Mouse (Mus musculus): ENCODE results near the gene Gm42420. TPM values are rescaled to one million over a fixed set of nuclear protein-coding genes. Genes with fewer than 3 reads are reported as not detected.
A peak's percentile ranks its signal among the peaks of the same experiment; 100 is the strongest.

Gm42420 gene
- total RNA-seq, 2 experiments from 2014 or later = not detected

DNA sequence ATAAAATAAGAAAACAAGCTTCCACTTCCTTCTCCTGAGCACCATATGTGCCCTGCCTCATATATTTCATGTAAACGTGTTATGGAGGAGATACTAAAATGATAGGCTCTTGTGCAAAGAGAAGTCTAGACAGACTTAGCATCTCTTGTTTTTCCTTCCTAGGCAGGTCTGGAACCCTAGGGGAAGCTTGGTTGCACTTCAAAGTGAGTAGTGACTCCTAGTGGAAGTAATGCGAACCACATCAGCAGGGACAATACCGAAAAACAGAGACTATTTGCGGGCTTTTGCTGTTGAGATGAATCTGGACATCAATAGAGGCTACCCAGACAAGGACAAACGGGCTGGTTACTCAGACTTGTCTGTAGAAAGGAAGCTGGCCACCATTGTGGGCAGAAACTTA lies 18.0 kb upstream of the Gm42420 start:
- intact Hi-C loops (cut with DNase I; ENCODE audit: low total_unique reads) = no loop called here
- no peak for DNase-seq

DNA sequence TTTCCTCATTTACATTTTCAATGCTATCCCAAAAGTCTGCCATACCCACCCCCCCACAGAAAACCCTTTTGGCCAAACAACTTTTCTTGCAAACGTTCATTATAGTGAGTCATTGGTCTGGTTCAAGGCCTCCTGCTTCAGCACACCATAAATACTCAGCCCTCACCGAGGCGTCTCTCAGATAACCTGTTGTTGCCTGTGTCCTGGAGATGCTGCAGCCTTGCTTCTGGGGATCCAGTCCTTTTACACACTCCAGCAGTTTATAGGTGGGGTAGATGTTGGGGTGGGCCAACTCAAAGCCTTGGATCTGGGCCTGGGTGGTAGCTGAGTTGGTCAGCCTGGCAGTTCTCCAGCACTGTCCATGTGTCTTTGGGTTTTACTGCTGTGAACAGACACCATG lies 15.1 kb upstream of the Gm42420 start:
- intact Hi-C loops (cut with DNase I; ENCODE audit: low total_unique reads) = no loop called here
- no peak for DNase-seq

DNA sequence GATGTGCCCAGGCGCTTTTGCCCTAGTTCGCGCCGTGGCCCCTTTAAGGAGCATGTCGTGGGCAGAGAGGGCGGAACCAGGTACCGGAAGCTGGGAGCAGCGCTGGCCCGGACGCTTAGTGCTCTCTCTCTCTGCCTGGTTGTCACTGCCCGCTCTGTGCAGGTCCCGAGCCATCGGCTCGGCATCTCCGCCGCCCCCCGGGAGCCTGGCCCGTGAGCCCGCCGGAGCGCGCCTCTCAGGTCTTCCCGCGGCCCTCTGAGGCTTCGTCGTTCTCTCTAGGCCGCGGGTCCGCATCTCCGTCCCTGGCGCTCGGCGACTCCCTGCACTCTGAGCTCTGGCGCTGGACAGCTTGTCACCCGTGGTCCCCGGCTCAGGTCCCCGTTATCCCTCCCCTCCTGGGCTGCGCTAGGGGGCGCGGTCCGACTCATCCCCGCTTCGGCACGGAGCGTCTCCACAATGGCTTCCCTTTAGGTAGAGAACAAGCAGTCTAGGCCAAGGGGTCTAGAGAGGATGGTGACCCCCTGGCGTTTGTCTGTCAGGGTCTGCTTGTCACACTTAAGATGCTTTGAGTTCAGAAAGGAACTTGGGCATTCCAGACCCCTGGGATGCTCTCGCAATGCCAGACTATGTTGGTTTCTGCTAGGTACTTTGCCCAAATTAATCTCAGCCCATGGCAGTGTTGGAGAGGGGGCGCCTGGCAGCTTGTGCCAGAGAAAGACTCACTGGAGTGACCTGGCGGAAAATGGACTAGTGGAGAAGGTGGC lies 11.6 kb upstream of the Gm42420 start, which contains the start of gene Adck2:
Adck2 (plus strand) TSS at position 83 of the 764 bp plus-strand sequence.
- DNase-seq = peak; percentile 78
- intact Hi-C loops (cut with DNase I; ENCODE audit: low total_unique reads) = no loop called here

DNA sequence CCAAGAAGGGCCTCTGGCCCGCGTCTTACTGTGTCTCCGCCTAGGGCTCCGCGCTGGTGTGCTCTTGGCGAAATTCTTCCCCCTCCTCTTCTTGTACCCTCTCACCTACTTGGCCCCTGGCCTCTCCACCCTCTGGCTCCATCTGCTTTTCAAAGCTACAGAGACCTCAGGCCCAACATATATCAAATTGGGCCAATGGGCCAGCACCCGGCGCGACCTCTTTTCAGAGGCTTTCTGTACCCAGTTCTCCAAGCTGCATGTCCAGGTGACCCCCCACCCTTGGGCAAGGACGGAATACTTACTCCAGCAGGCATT lies 11.0 kb upstream of the Gm42420 start:
- intact Hi-C loops (cut with DNase I; ENCODE audit: low total_unique reads) = no loop called here

DNA sequence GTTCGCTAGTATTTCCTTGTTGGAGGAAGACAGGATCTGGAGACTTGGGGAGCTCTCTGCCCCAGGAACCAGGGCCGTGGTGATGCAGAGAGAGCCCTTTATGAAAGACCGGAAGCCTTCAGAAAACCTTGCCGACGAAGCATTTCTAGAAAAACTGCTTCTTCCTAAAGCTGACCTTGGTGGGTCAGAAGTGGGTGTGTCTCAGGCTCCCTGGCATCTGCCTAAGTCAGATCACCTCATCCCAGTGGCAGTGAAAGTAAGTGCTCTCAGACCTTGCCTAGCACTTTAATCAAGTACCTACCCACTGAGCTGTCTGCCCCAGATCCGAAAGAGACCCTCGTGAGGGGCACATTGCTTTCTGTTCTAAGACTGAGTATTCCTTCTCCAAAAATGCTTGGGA lies 10.6 kb upstream of the Gm42420 start:
- DNase-seq = no peak
- intact Hi-C loops (cut with DNase I; ENCODE audit: low total_unique reads) = no loop called here

More for the DNA sequence above, 11.0 kb upstream of the Gm42420 start:
- DNase-seq = no peak

DNA sequence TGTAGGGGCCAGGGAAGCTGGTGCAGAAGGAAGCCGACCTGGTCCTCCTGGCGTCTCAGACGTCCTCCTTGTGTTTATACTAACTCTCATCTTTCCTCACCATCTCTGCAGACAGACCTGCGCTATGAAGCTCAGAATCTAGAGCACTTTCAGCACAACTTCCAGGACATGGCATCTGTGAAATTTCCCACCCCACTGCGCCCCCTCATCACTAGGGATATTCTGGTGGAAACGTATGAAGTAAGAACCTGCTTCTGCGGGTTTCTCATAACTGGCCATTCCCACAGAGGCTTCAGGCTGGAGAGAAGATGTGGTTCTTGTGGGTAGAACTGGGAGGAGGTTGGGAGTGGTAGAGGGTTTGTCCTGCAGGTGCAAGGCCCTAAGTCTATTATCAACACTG lies 6.0 kb upstream of the Gm42420 start:
- intact Hi-C loops (cut with DNase I; ENCODE audit: low total_unique reads) = no loop called here
- DNase-seq = no peak

DNA sequence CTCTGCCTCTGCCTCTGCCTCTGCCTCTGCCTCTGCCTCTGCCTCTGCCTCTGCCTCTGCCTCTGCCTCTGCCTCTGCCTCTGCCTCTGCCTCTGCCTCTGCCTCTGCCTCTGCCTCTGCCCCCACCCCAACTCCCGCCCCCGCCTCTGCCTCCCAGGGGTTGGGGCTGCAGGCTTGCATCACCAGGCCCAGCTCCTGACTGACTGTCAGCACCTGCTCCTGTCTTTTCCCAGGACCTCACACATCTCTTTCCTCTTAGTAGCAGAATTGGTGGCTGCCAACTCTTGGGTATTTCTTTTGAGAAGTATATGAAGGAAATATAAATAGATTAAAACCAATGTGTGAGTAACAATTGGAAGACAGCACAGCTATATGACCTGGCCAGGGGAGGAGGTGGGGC lies 5.0 kb upstream of the Gm42420 start:
- intact Hi-C loops (cut with DNase I; ENCODE audit: low total_unique reads) = no loop called here
- no peak for DNase-seq

DNA sequence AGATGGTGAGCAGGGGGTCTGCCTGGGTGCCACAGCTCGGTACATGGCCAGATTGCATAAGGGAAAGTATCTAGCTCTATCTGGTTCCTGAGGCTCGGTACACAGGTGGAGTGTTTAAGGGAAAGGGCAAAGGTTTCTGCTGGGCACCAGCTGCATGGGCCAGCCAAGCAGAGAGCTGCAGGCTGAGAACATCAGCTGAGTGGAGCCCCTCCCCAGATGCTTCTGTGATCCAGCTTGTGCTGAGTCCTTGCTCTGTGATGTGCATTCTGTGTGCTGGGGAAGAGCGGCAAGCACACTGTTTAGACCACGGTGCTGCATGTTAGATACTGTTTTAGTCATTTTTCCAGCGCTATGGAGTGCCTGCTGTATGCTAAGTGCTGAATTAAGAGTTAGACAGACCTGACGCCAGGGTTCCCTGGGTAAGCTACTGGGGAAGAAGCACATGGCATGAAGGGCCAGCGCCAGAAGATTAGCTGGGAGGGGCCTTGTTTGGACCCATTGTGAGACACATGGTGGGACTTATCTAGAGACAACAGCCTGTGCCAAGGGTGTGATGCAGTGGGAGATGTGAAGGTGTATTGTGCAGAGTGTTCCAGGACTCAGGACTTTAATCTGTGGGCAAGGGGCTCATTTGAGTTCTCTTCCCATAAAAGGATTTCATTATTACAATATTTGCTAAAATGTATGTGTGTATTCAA lies 4.3 kb upstream of the Gm42420 start:
- DNase-seq = no peak
- intact Hi-C loops (cut with DNase I; ENCODE audit: low total_unique reads) = no loop called here

DNA sequence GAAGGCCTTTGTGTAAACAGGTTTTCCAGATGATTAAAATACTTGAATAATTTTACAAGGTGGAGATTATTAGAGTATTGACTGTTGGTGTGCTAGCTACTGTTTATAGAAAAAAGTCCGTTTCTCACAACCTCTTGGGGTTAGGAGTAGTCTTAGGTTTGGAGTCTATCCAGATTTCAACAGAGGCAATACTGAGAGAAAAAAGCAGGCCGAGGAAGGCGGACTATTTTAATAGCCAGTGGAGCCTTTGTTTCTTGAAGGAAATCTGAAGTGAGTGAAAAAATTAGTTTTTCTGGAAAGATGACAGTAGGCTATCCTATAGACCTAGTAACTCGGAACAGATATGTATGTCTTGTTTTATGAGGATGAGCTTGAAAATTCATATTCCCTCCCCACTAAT lies 5.9 kb downstream of the Gm42420 start:
- DNase-seq = no peak
- intact Hi-C loops (cut with DNase I; ENCODE audit: low total_unique reads) = no loop called here

DNA sequence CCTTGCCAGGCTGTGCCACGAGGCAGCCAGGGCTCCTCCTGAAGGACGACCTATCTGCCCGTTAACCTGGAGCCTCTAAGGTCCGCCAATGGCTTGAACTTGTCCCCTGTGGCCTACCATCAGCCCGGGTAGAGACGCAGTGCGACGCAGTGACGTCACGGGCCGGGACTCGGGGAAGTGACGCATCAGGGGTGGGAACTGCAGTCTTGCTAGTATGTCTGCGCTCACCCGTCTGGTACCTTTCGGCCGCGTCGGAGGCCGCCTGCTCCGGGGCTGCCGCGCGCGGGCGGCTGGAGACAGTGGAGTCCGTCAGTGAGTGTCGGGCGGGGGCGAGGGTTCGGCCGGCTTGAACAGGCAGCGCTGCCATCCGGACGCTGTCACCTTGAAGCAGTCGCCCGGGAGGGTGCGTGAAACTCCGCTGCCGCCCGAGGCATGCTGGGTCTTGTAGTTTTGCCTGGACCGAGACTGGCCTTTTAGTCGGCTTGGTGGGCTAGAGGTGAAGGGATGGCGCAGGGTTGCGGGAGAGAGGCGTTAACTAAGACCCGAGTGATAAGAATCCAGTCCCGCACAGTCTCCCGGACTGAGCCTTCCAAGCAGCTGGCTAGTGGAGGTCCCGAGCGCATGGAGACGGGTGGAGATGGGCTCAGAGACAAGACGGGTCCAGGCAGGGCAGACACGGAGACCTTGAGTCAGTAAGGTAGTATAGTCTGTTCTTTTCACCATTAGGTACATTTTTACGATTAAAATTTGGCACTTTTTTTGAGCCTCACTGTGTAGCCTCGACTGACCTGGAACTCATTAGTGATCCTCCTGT lies 7.1 kb downstream of the Gm42420 start, which contains the start of gene Ndufb2:
Ndufb2 (plus strand) TSS at position 174 of the 814 bp plus-strand sequence.
- peak; percentile 93 for DNase-seq
- intact Hi-C loops (cut with DNase I; ENCODE audit: low total_unique reads) = no loop called here

DNA sequence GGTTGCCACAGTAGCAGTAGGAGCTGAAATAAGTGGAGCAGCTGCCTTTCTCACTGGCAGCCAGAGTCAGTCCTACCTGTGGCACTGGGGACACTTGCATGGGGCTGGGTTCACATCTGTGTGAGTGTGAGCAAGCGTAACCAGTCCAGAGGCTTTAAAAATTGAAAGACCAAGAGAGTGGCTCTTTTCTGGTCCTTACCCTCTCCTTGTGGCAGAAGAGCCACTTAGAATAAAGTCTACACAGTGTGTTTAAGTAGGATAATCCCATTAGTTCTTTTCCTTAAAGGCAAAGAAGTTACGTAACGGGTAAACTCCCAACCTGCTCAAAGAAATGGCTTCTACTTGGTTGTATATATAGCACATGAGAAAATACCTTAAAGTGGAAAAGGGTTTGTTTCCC lies 15.3 kb downstream of the Gm42420 start:
- intact Hi-C loops (cut with DNase I; ENCODE audit: low total_unique reads) = no loop called here
- no peak for DNase-seq

DNA sequence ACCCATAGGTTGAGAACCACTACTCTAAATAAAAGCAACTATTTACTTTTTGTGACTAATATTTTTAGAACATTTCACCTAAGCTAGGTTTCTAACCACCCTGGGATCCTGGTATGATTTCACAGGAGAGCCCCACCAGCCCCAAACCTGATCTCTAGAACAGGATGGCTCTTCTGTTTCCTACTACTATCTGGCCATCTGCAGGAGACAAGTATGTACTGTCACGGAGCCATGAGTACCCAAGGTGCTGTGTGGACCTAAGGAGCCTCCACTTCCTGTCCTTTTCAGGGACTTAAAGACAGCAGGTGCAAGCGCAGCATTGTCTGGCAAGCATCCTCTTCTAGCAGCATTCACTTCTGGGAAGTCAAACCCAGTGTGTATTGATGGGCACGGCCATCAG lies 16.3 kb downstream of the Gm42420 start:
- intact Hi-C loops (cut with DNase I; ENCODE audit: low total_unique reads) = no loop called here
- no peak for DNase-seq

DNA sequence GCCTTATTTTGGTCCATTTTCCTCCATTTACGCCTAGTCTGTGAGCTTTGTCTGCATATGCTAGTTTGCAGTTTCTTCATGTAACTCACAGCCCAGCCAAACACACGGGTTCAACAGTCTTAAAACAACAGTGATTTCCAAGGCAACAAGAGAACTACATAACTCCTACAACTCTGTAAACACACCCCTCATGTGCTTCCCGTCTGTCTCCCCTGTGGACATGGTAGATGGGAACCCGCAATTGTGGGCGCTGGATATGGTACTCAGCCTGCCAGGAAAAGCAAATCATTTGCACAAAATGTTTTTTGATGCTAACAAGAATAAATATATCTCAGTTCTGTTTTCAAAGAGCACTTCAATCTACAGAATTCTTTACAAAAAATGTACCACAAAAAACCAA lies 19.0 kb downstream of the Gm42420 start:
- DNase-seq = no peak
- intact Hi-C loops (cut with DNase I; ENCODE audit: low total_unique reads) = no loop called here

DNA sequence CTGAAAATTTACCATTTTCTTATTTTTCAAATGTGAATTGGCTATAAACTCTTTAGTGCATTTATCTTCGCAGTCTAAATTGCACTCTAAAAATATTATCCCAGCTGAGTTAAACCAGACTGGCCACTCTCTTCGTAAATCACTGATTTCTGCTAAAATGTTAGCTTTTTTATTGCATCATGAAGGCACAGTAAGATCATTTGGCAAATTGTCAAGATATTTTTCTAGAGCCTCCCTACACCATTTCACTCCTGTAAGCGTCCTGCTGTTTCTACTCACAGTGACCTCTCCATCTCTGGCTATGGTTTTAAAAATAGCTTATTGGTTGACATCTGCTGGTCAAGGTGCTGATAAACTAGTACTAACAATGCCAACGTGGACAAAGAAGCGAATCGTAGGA lies 20.5 kb downstream of the Gm42420 start:
- no peak for DNase-seq
- intact Hi-C loops (cut with DNase I; ENCODE audit: low total_unique reads) = no loop called here

DNA sequence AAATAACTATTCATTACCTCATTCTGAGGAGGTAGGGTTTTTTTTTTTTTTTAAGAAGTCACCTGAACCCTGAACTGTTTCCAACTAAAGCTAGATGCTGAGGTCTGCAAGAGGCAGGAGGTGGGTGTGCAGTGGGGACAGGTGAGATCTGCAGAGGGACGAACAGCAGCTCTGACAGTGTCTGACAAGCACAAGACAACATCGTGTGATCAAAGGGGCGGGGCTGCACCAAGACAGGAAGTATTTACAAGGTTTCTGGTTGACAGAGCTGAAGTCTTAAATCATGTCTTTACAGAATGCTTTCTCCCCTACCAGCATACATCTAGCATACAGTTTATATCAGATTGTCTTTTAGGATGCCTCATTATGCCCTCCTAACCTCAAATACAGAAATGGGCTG lies 21.3 kb downstream of the Gm42420 start:
- DNase-seq = no peak
- intact Hi-C loops (cut with DNase I; ENCODE audit: low total_unique reads) = no loop called here

DNA sequence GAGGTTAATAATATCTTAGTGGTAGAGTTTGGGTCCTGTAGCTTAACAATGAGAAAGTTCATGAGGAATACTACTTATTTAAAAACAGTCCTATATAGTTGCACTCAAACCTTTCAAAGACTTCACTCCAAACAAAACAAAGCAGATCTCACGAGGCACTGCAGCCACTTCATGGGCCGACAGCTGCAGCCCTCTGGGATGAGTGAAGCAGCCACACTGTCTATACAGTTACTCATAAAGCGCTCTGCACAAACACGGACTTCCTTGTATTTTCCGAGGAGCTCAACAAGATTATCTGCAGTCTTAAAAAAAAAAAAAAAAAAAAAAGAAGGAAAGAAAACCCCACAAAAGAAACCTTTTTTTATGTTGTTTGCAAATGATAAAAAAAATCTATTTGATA lies 21.8 kb downstream of the Gm42420 start:
- intact Hi-C loops (cut with DNase I; ENCODE audit: low total_unique reads) = no loop called here
- DNase-seq = no peak

DNA sequence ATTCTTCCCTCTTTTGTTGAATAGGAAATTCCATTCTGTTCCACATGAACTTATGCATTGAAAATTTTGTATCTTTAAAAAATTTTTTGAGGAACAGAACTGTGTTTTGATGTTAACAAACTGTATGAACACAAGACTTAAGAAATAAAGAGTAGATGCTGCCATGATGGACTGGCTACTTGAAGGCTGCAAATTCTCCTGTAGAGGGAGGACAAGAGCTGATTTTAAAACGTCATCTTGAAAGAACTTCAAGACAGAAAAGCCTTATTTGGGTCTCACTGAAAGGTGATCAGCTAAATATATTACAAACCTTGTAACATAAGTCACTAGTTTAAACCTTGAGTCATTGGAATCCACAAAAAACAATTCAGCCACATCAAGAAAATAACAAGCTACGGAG lies 24.7 kb downstream of the Gm42420 start:
- intact Hi-C loops (cut with DNase I; ENCODE audit: low total_unique reads) = no loop called here

DNA sequence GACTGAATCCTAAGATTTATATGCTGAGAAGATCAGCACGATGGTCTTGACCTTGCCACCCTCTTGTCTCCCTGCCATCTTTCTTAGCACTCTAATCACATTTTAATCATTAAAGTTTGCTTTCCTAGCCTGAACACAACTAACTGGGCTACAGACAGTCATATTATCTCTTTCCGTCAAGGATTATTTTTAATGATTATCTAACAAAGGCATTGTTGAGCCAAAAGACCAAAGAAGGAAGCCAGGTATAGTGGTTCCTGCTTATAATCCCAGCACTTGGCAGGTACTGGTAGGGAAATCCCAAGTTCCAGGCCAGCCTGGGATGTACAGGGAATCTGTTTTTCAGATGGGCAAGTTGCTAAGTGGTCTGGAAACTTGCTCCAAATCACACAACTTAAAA lies 25.7 kb downstream of the Gm42420 start:
- DNase-seq = no peak
- intact Hi-C loops (cut with DNase I; ENCODE audit: low total_unique reads) = no loop called here

More for the DNA sequence above, 24.7 kb downstream of the Gm42420 start:
- DNase-seq = no peak

All from gastrocnemius, postnatal 14 days (tissue).